Mouse (Mus musculus) intestine, postnatal 0 days (tissue): ENCODE data around the gene Cnga4. TPM values are rescaled to one million over a fixed set of nuclear protein-coding genes. Genes with fewer than 3 reads are reported as not detected.
"Not testable (repeated sequence)": the region's sequence is repeated elsewhere in the genome, so short reads cannot be mapped to it uniquely, and the experiment has no call there.

Source experiments
- ATAC-seq: fragments of 200-750 bp; cut with Nextera tagmentation; 2 replicates; pipeline ENCODE4 v1.8.0; 2017; ENCODE audit warnings: mild to moderate bottlenecking, moderate TSS enrichment, moderate library complexity
- H3K27ac ChIP-seq: fragments of 300-500 bp; sonication (generic); 2 replicates; pipeline ENCODE4 v1.5.1; 2014; ENCODE audit warnings: mild to moderate bottlenecking, low read depth, low read length, moderate library complexity
- H3K27me3 ChIP-seq: fragments of 300-500 bp; sonication (generic); replicated peaks from 2 replicates; pipeline ENCODE4 v1.6.1; 2014; ENCODE audit warnings: low read length, mixed read lengths; ENCODE audit not compliant: control insufficient read depth, insufficient read depth
- H3K36me3 ChIP-seq: fragments of 300-500 bp; sonication (generic); 2 replicates; pipeline ENCODE4 v1.6.1; 2014; ENCODE audit warnings: mild to moderate bottlenecking, moderate library complexity; ENCODE audit not compliant: control insufficient read depth, insufficient read depth
- H3K4me1 ChIP-seq: fragments of 300-500 bp; sonication (generic); replicated peaks from 2 replicates; pipeline ENCODE4 v1.6.1; 2014; ENCODE audit warnings: antibody characterized with exemption, low read length, mixed read lengths; ENCODE audit not compliant: control insufficient read depth, insufficient read depth
- H3K4me2 ChIP-seq: fragments of 300-500 bp; sonication (generic); replicated peaks from 2 replicates; pipeline ENCODE4 v1.6.1; 2014; ENCODE audit warnings: low read depth, mild to moderate bottlenecking, moderate library complexity
- H3K4me3 ChIP-seq: fragments of 300-500 bp; sonication (generic); 2 replicates; pipeline ENCODE4 v1.5.1; 2014; ENCODE audit warnings: low read depth, low read length
- H3K9ac ChIP-seq: fragments of 300-500 bp; sonication (generic); 2 replicates; pipeline ENCODE4 v1.6.1; 2014; ENCODE audit warnings: mild to moderate bottlenecking, low read depth, low read length
- H3K9me3 ChIP-seq: fragments of 300-500 bp; sonication (generic); 2 replicates; pipeline ENCODE4 v1.6.1; 2016; ENCODE audit warnings: mixed run types; ENCODE audit not compliant: control insufficient read depth
- CTCF ChIP-seq: sonication (generic); IDR thresholded peaks from 2 replicates; pipeline ENCODE4 v1.5.1; 2016; ENCODE audit warnings: low read depth, mild to moderate bottlenecking, control low read depth, antibody characterized with exemption, moderate library complexity
- WGBS: fragments of 180-500 bp; shearing (Covaris S2); extraction: QIAGEN DNeasy Blood & Tissue Kit; methylation state at CpG from one replicate; pipeline ENCODE4 v1.1.7; 2014; 5-methylcytosine and 5-hydroxymethylcytosine counted together
- polyA plus RNA-seq: library from polyadenylated mRNA; unstranded; fragments of >200 nt; fragmentation: Nextera tagmentation; extraction: Ambion mirVana; gene quantifications from 2 replicates; pipeline ENCODE4 v1.2.1, GENCODE M21; 2015

Cnga4 gene
- polyA plus RNA-seq, 1 experiment from 2014 or later: not detected

- Histone ChIP-seq H3K4me3 (no peak overlapping the region), H3K9ac (no peak overlapping the region), H3K4me2 (no peak overlapping the region), H3K36me3 (no peaks in the 10 kb centered on the region), H3K27me3 (no peaks in the 10 kb centered on the region), H3K9me3 (no peaks in the 10 kb centered on the region), H3K27ac (no peak overlapping the region), H3K4me1 (no peaks in the 10 kb centered on the region)
- no peak for TF ChIP-seq CTCF
- 34% methylated on average over 4 of the region's 4 CpGs for WGBS
- no peak for ATAC-seq
These were observed 37.1 kb downstream of the Cnga4 start for GRCm38 (mm10) chr7:105441426-105441825.

GRCm38 (mm10) chr7:105445076-105445475 is 40.7 kb downstream of the Cnga4 start:
- no peak overlapping the region for H3K4me3 ChIP-seq
- H3K4me2 ChIP-seq: no peak overlapping the region
- H3K27ac ChIP-seq: no peak overlapping the region
- H3K9me3 ChIP-seq: no peaks in the 10 kb centered on the region
- 68% methylated on average over 3 of the region's 3 CpGs for WGBS
- H3K36me3 ChIP-seq: no peaks in the 10 kb centered on the region
- ATAC-seq: no peak
- H3K4me1 ChIP-seq: no peaks in the 10 kb centered on the region
- no peaks in the 10 kb centered on the region for H3K27me3 ChIP-seq
- H3K9ac ChIP-seq: no peak overlapping the region
- no peak for TF ChIP-seq CTCF

GRCm38 (mm10) chr7:105453345-105453744 is 49.0 kb downstream of the Cnga4 start:
- H3K36me3 ChIP-seq, ATAC-seq, H3K9ac ChIP-seq, H3K27ac ChIP-seq, H3K27me3 ChIP-seq, H3K9me3 ChIP-seq, H3K4me1 ChIP-seq, H3K4me2 ChIP-seq, H3K4me3 ChIP-seq: not testable (repeated sequence)
- 87% methylated on average over 4 of the region's 4 CpGs for WGBS

Other genes with a start within 250 kb of the Cnga4 start
- gene Olfr684, start 240.9 kb upstream of the Cnga4 start, polyA plus RNA-seq: not detected in 2 replicates
- gene Olfr685, start 218.6 kb upstream of the Cnga4 start, polyA plus RNA-seq: not detected in 2 replicates
- gene Olfr686, start 197.1 kb upstream of the Cnga4 start, polyA plus RNA-seq: not detected in 2 replicates
- gene Olfr688, start 116.5 kb upstream of the Cnga4 start, polyA plus RNA-seq: not detected in 2 replicates
- gene Olfr689, start 93.4 kb upstream of the Cnga4 start, polyA plus RNA-seq: not detected in 2 replicates
- not detected in 2 replicates for gene Olfr690, start 70.5 kb upstream of the Cnga4 start, polyA plus RNA-seq
- not detected in 2 replicates for gene Olfr691, start 62.3 kb upstream of the Cnga4 start, polyA plus RNA-seq
- not detected in 2 replicates for gene Olfr692, start 36.3 kb upstream of the Cnga4 start, polyA plus RNA-seq
- not detected in 2 replicates for gene Gm5901, start 29.5 kb upstream of the Cnga4 start, polyA plus RNA-seq
- 30.5 and 36.9 TPM in 2 replicates for gene Fam160a2, start 4.5 kb upstream of the Cnga4 start, polyA plus RNA-seq
- gene Cckbr, start 21.2 kb downstream of the Cnga4 start, polyA plus RNA-seq: 0.09 and 0.17 TPM in 2 replicates
- gene Cavin3, start 77.7 kb downstream of the Cnga4 start, polyA plus RNA-seq: 79.9 and 80.1 TPM in 2 replicates
- gene Smpd1, start 149.8 kb downstream of the Cnga4 start, polyA plus RNA-seq: 22.4 and 25.4 TPM in 2 replicates
- gene Apbb1, start 177.1 kb downstream of the Cnga4 start, polyA plus RNA-seq: 13.5 and 14.0 TPM in 2 replicates
- 0.68 and 1.1 TPM in 2 replicates for gene Hpx, start 195.6 kb downstream of the Cnga4 start, polyA plus RNA-seq
- gene Trim3, start 229.0 kb downstream of the Cnga4 start, polyA plus RNA-seq: 7.4 and 9.0 TPM in 2 replicates
- 177 and 181 TPM in 2 replicates for gene Timm10b, start 235.5 kb downstream of the Cnga4 start, polyA plus RNA-seq
- 39.9 and 41.9 TPM in 2 replicates for gene Arfip2, start 235.8 kb downstream of the Cnga4 start, polyA plus RNA-seq
- gene Gm45799, start 236.0 kb downstream of the Cnga4 start, polyA plus RNA-seq: 28.3 and 46.4 TPM in 2 replicates
- gene Dnhd1, start 246.3 kb downstream of the Cnga4 start, polyA plus RNA-seq: 0.09 and 0.51 TPM in 2 replicates